Mouse (Mus musculus) layer of hippocampus, postnatal 14 days (tissue): ENCODE measurements around the gene Prkag1. TPM values are rescaled to one million over a fixed set of nuclear protein-coding genes. Genes with fewer than 3 reads are reported as not detected.

ENCODE experiments used
- DNase-seq, 2 experiments: peaks; one replicate each; pipeline ENCODE4 v3.0.0; 2021 to 2022; ENCODE audit warnings: low spot score in 2 of 2, mixed read lengths in 1 of 2
- total RNA-seq, 2 experiments: library from RNA; stranded (reverse); gene quantifications; 2 replicates each; pipeline ENCODE4 v1.2.3; 2021

Gene Prkag1
- total RNA-seq, 2 experiments from 2014 or later: 44.5 to 46.2 TPM

DNA sequence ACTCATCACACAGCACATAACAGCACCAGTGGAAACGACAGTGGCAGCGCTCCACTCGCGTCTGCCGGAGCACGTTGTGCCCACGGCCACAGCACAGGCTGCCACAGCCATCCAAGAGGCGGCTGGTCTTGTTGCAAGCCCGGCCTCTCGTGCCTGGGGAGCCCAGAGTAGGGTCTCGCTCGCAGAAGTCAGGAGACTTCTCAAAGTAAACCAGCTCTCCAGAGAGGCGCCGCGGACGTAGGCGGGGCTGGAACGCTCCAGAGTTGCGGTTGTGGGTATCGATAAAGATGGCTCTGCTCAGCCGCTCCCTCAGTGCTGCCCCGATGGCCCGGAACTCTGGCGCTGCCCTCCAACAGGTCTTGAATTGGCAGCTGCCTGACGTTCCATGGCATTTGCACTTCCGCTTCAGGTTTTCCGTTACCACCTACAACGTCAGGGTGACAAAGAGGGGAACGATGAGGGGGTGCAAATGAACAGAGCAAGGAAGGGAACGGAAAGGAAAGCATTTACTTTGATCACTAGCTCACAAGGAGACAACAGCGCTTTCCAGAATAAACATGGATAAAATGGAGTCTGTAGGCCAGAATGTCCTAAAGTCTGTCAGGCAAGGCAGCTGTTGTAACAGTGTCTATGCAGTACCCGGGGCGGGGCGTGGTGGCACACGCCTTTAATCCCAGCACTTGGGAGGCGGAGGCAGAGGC is 58.7 kb downstream of the Prkag1 start:
- DNase-seq: no peak

DNA sequence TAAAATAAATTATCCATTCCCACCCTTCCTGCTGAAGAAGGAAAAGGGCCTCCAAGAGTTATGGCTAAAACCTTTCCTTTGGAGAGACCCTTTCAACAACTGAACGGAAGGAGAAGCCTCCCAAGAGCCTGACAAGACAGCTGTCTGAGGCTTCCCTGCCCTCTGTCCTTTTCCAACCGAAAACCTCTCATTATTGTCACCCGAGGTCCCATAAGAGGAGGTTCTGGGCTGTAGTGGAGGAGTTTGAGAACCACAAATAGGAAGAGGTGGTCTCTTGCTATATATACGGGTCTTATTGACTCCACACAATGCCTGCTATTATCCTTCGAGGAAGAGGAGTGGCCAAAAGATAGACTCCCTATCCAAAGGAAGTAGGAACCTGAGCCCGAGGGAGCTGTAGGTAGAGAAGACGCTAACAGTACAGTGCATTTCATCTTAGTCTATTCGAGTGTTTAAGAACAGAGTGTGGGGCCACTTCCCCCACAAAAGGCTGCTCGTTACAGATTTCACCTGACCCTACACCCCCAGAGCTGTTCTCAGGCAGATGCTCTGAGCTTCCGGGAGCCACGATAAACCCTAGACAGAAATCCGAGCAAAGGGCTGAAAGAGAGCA is 59.4 kb downstream of the Prkag1 start:
- DNase-seq: no peak

DNA sequence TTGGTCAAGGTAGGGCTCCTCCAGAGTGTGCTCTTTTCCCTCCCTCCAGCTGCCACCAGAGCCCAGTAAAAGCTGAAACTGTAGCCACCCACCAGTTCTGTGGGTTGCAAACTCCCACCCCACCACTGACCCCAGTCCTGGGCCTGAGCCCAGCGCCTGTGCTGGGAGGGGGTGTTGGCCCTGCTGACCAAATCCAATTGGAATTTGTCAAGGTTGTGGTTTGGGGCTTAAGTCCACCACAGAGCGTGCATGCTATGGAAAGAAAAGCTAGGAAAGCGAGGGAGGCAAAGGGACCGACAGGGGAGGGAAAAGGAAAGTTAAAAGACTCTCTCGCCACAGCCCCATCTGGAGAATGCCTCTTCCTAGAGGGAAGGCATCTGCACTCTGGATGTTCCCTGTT is 63.1 kb downstream of the Prkag1 start:
- no peak for DNase-seq

DNA sequence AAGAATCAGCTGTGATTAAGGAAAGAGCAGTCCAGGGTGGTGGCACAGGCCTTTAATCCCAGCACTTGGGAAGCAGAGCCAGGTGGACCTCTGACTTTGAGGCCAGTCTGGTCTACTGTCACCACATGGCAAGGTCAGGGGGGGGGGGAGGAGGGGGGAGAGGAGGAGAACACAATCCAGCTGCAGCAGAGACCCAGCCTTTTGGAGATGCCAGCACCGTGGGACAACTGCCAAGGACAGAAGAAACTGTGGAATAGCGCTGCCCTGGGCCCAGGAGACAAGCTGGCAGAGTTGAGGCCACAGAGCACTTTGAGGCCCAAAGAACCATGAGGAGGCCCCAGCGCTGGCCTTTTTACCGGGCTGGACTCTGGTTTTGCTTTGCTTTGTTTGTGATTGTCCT is 65.4 kb downstream of the Prkag1 start:
- DNase-seq: no peak

Other genes starting within 250 kb of the Prkag1 start
- gene Adcy6, start 221.4 kb downstream of the Prkag1 start, total RNA-seq: 10 to 100 TPM; 45.1 to 45.3 TPM
- gene Cacnb3, start 200.7 kb downstream of the Prkag1 start, total RNA-seq: 100 to 1,000 TPM; 159 to 168 TPM
- gene Ddx23, start 168.6 kb downstream of the Prkag1 start, total RNA-seq: 10 to 100 TPM; 60.3 to 70.2 TPM
- gene Rnd1, start 154.1 kb downstream of the Prkag1 start, total RNA-seq: 10 to 100 TPM; 18.8 to 21.5 TPM
- gene Ccdc65, start 123.3 kb downstream of the Prkag1 start, total RNA-seq: 10 to 100 TPM in 1 of 2 experiments, 1 to 10 TPM in 1; 8.9 to 10.1 TPM
- gene Fkbp11, start 103.3 kb downstream of the Prkag1 start, total RNA-seq: 1 to 10 TPM; 1.3 to 2.7 TPM
- 100 to 1,000 TPM; 791 to 794 TPM for gene Arf3, start 68.3 kb downstream of the Prkag1 start, total RNA-seq
- gene Wnt10b, start 53.4 kb downstream of the Prkag1 start, total RNA-seq: under 1 TPM; 0.41 to 0.48 TPM
- gene Wnt1, start 41.7 kb downstream of the Prkag1 start, total RNA-seq: not detected
- 100 to 1,000 TPM; 747 to 793 TPM for gene Ddn, start 22.0 kb downstream of the Prkag1 start, total RNA-seq
- gene Kmt2d, start 39.7 kb upstream of the Prkag1 start, total RNA-seq: 10 to 100 TPM; 71.7 to 83.1 TPM
- gene Rhebl1, start 63.0 kb upstream of the Prkag1 start, total RNA-seq: 1 to 10 TPM; 8.1 to 9.3 TPM
- gene Dhh, start 67.0 kb upstream of the Prkag1 start, total RNA-seq: under 1 TPM; 0.31 to 0.35 TPM
- 10 to 100 TPM; 13.7 to 17.9 TPM for gene Lmbr1l, start 86.7 kb upstream of the Prkag1 start, total RNA-seq
- 100 to 1,000 TPM; 661 to 671 TPM for gene Tuba1b, start 103.0 kb upstream of the Prkag1 start, total RNA-seq
- gene Gm49450, start 122.0 kb upstream of the Prkag1 start, total RNA-seq: not detected
- 1,000 to 10,000 TPM; 2,120 to 2,322 TPM for gene Tuba1a, start 122.2 kb upstream of the Prkag1 start, total RNA-seq
- gene Tuba1c, start 198.4 kb upstream of the Prkag1 start, total RNA-seq: 100 to 1,000 TPM; 119 to 162 TPM
- 1 to 10 TPM; 3.7 to 5.1 TPM for gene Prph, start 223.7 kb upstream of the Prkag1 start, total RNA-seq
- gene Troap, start 243.1 kb upstream of the Prkag1 start, total RNA-seq: 1 to 10 TPM; 1.2 to 2.6 TPM